Mouse (Mus musculus): ENCODE data around the gene Kpna6. TPM values are rescaled to one million over a fixed set of nuclear protein-coding genes. Genes with fewer than 3 reads are reported as not detected.
"Not testable (repeated sequence)": the region's sequence is repeated elsewhere in the genome, so short reads cannot be mapped to it uniquely, and the experiment has no call there.

Gene Kpna6
- 13.6 and 14.4 TPM in 2 replicates for polyA plus RNA-seq (2015; fragmentation: Nextera tagmentation; extraction: Ambion mirVana)

DNA sequence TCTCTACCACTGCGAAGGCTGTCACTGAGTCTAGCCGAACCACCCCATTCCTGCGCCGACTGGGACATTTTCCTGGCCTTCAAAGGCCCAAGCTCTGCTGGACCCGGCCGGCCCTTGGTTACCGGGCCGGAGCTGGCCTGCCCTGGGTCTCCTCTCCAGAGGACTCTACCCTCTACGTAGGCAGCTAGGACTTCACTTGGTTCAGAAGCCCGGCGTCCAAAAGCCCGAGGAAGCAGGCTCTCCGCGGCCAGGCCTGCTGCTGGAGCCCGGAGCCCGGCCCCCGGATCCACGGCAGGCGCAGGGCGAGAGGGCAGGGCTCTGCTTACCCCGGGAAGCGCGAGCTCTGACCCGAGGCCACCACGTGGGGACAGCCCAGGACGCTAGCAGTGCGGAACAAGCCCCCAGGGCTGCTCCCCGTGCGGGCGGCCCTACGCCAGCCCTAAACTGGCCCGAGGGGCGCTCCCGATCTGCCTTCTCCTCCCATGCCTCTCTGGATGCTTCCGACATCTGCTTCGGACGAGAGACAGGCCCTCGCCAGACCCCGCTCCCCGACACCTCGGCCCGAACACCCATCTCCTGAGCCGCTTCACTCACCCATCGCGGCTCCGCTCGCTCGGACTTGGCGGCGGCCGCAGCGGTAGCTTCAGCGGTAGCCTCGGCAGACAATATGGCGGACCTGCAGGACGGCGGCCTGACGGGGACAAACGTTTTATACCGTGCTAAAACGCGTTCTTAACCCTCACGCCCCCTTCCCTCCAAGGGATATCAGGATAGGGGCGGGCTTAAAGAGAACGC is at the start of gene Kpna6:
Gene Kpna6 (minus strand): TSS at position 685 of the 795 bp plus-strand sequence.
- Histone ChIP-seq H3K9me3 (no peaks in the 10 kb centered on the region), H3K36me3 (peaks cover 5% of the 10 kb centered on the region; the same call in 1 of the 2 replicates), H3K27me3 (replicated peaks) (no peaks in the 10 kb centered on the region), H3K4me1 (peaks cover 9% of the 10 kb centered on the region), H3K9ac (peak within 1 kb of the TSS; percentile 92), H3K27ac (peak within 1 kb of the TSS; percentile 96), H3K4me2 (peak within 1 kb of the TSS; percentile 76), H3K4me3 (replicated peaks) (peak within 1 kb of the TSS; percentile 98)
- under 1% methylated on average over 65 of the region's 65 CpGs for WGBS
- ATAC-seq (ENCODE audit: insufficient read depth, low FRiP score, low read depth), result peak; percentile 87

- Histone ChIP-seq H3K4me3 (replicated peaks) (no peak overlapping the region), H3K9ac (no peak overlapping the region), H3K4me2 (no peak overlapping the region), H3K36me3 (peaks cover 61% of the 10 kb centered on the region), H3K9me3 (no peaks in the 10 kb centered on the region), H3K4me1 (no peaks in the 10 kb centered on the region), H3K27ac (no peak overlapping the region), H3K27me3 (replicated peaks) (no peaks in the 10 kb centered on the region)
- no peak for ATAC-seq (ENCODE audit: insufficient read depth, low FRiP score, low read depth)
- 89% methylated on average over 9 of the region's 9 CpGs for WGBS
Measured at GRCm38 (mm10) chr4:129716310-129716709, 43.7 kb upstream of the Kpna6 start.

GRCm38 (mm10) chr4:129709486-129710129 is 37.0 kb upstream of the Kpna6 start:
- WGBS, result 83% methylated on average over 8 of the region's 8 CpGs
- Histone ChIP-seq H3K36me3 (peaks cover 50% of the 10 kb centered on the region), H3K27me3 (replicated peaks) (no peaks in the 10 kb centered on the region), H3K4me2 (no peak overlapping the region), H3K27ac (0 out of 2 replicates have a peak overlapping the region, but pooled peaks have one; percentile 7), H3K4me1 (no peaks in the 10 kb centered on the region; the same call in 1 of the 2 replicates), H3K9ac (no peak overlapping the region), H3K4me3 (replicated peaks) (no peak overlapping the region), H3K9me3 (no peaks in the 10 kb centered on the region)
- ATAC-seq (ENCODE audit: insufficient read depth, low FRiP score, low read depth), result no peak

- WGBS, result 70% methylated on average over 3 of the region's 3 CpGs
- H3K9me3 ChIP-seq, result no peaks in the 10 kb centered on the region
- no peak overlapping the region for H3K27ac ChIP-seq
- ATAC-seq (ENCODE audit: insufficient read depth, low FRiP score, low read depth), result no peak
- H3K36me3 ChIP-seq, result peaks cover 48% of the 10 kb centered on the region
- H3K9ac ChIP-seq, result no peak overlapping the region
- H3K4me3 ChIP-seq (replicated peaks), result no peak overlapping the region
- peaks cover 15% of the 10 kb centered on the region for H3K4me1 ChIP-seq
- H3K27me3 ChIP-seq (replicated peaks), result no peaks in the 10 kb centered on the region
- H3K4me2 ChIP-seq, result no peak overlapping the region
Measured at GRCm38 (mm10) chr4:129706750-129707149, 34.2 kb upstream of the Kpna6 start.

GRCm38 (mm10) chr4:129702454-129702853 is 29.9 kb upstream of the Kpna6 start:
- H3K4me2 ChIP-seq, result no peak overlapping the region
- H3K9ac ChIP-seq, result no peak overlapping the region
- WGBS, result 17% methylated on average over 11 of the region's 11 CpGs

DNA sequence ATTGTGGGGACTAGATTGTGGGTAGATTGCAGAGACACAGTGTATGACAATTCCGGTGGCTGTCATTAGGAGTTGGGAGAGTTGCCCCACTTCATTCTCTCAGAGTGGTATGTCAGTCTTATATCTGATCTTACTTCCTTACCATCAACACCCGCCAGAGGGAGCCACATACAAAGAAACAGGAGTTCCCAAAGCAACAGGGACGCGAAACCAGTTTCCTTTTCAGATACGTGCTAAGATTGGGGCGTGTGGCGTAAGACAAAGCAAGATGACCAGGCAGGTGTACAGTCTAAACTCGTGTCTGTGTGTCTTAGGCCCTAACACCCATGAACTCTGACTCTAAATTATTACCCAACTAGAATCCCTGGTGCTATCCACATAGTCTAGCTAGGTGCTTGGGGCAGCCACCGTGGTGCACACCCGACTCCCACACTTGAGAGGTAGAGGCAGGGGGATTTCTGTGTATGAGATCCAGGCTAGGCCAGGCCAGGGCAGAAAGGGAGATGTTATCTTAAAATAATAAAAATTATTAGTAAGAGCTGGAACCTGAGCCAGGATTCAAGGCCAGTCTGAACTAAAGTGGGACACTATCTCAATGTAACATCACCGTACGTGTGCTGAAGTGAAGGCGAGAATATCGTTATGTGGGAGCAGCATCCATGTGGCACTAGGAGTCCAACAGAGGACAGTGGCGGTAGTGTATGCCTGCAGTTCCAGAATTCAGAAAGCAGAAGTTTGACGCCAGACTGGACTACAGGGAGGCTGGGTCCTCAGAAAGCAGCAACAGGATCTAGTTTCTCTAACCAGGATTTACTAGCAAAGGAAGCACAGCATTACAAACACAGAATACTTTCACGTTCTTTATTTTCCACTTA is 29.2 kb upstream of the Kpna6 start:
- peaks cover 18% of the 10 kb centered on the region; the same call in 1 of the 2 replicates for H3K36me3 ChIP-seq
- H3K9ac ChIP-seq, result no peak overlapping the region
- H3K27ac ChIP-seq, result peak overlapping the region; percentile 86
- no peaks in the 10 kb centered on the region for H3K27me3 ChIP-seq (replicated peaks)
- ATAC-seq (ENCODE audit: insufficient read depth, low FRiP score, low read depth), result 0 out of 2 replicates have a peak, but pooled peaks have one; percentile 12
- H3K9me3 ChIP-seq, result no peaks in the 10 kb centered on the region
- H3K4me1 ChIP-seq, result peaks cover 24% of the 10 kb centered on the region
- 0 out of 2 replicates have a peak overlapping the region, but pooled peaks have one; percentile 12 for H3K4me3 ChIP-seq (replicated peaks)
- 46% methylated on average over 17 of the region's 17 CpGs for WGBS
- H3K4me2 ChIP-seq, result peak overlapping the region; percentile 35; the same call in 1 of the 2 replicates

More at GRCm38 (mm10) chr4:129702454-129702853, 29.9 kb upstream of the Kpna6 start:
- Histone ChIP-seq H3K27ac (peak overlapping the region; percentile 86), H3K4me1 (peaks cover 22% of the 10 kb centered on the region), H3K4me3 (replicated peaks) (no peak overlapping the region), H3K9me3 (no peaks in the 10 kb centered on the region), H3K36me3 (peaks cover 18% of the 10 kb centered on the region; the same call in 1 of the 2 replicates), H3K27me3 (replicated peaks) (no peaks in the 10 kb centered on the region)
- peak; percentile 77 for ATAC-seq (ENCODE audit: insufficient read depth, low FRiP score, low read depth)

- 85% methylated on average over 6 of the region's 6 CpGs for WGBS
- Histone ChIP-seq H3K4me1 (peaks cover 25% of the 10 kb centered on the region), H3K36me3 (peaks cover 16% of the 10 kb centered on the region; the same call in 1 of the 2 replicates)
- H3K9me3 ChIP-seq; H3K27ac ChIP-seq; H3K4me2 ChIP-seq; H3K4me3 ChIP-seq (replicated peaks); H3K27me3 ChIP-seq (replicated peaks); ATAC-seq (ENCODE audit: insufficient read depth, low FRiP score, low read depth); H3K9ac ChIP-seq: not testable (repeated sequence)
Measured at GRCm38 (mm10) chr4:129700661-129701060, 28.1 kb upstream of the Kpna6 start.

DNA sequence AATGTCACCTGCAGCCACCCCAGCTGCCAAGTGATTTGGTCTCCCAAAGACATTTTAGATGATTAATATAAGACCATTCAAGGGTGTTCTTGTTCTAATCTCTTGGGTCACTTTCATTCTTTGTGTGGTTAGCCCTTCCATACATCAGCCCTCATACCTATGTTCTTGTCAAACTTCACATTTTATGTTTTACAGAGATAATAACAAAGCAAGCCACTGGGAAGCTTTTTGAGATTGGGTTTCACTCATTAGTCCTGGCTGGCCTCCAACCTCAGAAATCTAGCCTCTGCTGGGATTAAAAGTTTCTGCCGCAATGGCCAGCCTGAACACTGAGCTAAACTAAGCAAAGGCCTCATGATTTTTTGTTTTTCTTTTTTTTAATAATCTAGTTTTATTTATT is 27.6 kb upstream of the Kpna6 start:
- Histone ChIP-seq H3K27me3 (replicated peaks) (no peaks in the 10 kb centered on the region), H3K4me3 (replicated peaks) (no peak overlapping the region), H3K9ac (no peak overlapping the region), H3K4me2 (no peak overlapping the region), H3K9me3 (no peaks in the 10 kb centered on the region), H3K27ac (no peak overlapping the region), H3K4me1 (peaks cover 30% of the 10 kb centered on the region), H3K36me3 (peaks cover 11% of the 10 kb centered on the region; the same call in 1 of the 2 replicates)
- WGBS, result 31% methylated on average over 1 of the region's 1 CpGs
- ATAC-seq (ENCODE audit: insufficient read depth, low FRiP score, low read depth), result no peak

- Histone ChIP-seq H3K9ac (no peak overlapping the region), H3K9me3 (no peaks in the 10 kb centered on the region), H3K27me3 (replicated peaks) (no peaks in the 10 kb centered on the region), H3K4me3 (replicated peaks) (peak overlapping the region; percentile 73), H3K4me1 (peaks cover 19% of the 10 kb centered on the region), H3K27ac (peak overlapping the region; percentile 84), H3K4me2 (peak overlapping the region; percentile 80), H3K36me3 (peaks cover 13% of the 10 kb centered on the region; the same call in 1 of the 2 replicates)
- no peak for ATAC-seq (ENCODE audit: insufficient read depth, low FRiP score, low read depth)
- 82% methylated on average over 7 of the region's 7 CpGs for WGBS
Measured at GRCm38 (mm10) chr4:129697191-129697590, 24.6 kb upstream of the Kpna6 start.

GRCm38 (mm10) chr4:129696158-129696985 is 23.8 kb upstream of the Kpna6 start, which contains the start of gene Tmem39b:
Gene Tmem39b (minus strand): TSS chr4:129696838.
- Histone ChIP-seq H3K27me3 (replicated peaks) (no peaks in the 10 kb centered on the region), H3K9me3 (no peaks in the 10 kb centered on the region), H3K27ac (peak within 1 kb of the TSS; percentile 84), H3K4me1 (peaks cover 12% of the 10 kb centered on the region; the same call in 1 of the 2 replicates), H3K4me3 (replicated peaks) (peak within 1 kb of the TSS; percentile 73), H3K9ac (peak within 1 kb of the TSS; percentile 55; the same call in 1 of the 2 replicates), H3K4me2 (peak within 1 kb of the TSS; percentile 80), H3K36me3 (peaks cover 20% of the 10 kb centered on the region)
- peak; percentile 91 for ATAC-seq (ENCODE audit: insufficient read depth, low FRiP score, low read depth)
- WGBS, result under 1% methylated on average over 54 of the region's 57 CpGs

Measured in stomach, embryonic 15.5 days (tissue).